In genomic region chr11:33278571-33278970, GRCm38 (mm10) we compare ENCODE assay signal across 25 mouse cellular contexts. TPM values are rescaled to one million over a fixed set of nuclear protein-coding genes. Genes with fewer than 3 reads are reported as not detected.
"Had no signal": no experiment of that assay in that cellular context is flagged by ENCODE, and none has a peak within 500 bp of the region (broad histone marks: within the 10 kb centered on the region; RNA-seq: fewer than 3 reads in every experiment).

No protein-coding gene starts in this region.

- H3K27me3 ChIP-seq: neural tube, embryonic 12.5 days; neural tube, embryonic 13.5 days; neural tube, embryonic 15.5 days; stomach, embryonic 15.5 days had no signal

- DNase-seq: retina, postnatal 1 day; right cerebral cortex, adult 18-20 months; right cerebral cortex, postnatal 14 days; right cerebral cortex, postnatal 4 days; spleen, adult 18-20 months; thymus, adult 18-20 months; thymus, adult 2 months; thymus, postnatal 14 days; thymus, postnatal 25 days; thymus, postnatal 36 days; thymus, postnatal 4 days had no signal

RNA-seq across cellular contexts. Expression of gene Gm12117, which starts 2.0 kb away (rescaled TPM):
- total RNA-seq: neutrophil, adult 5-6 weeks had no signal
- polyA plus RNA-seq: neural tube, embryonic 12.5 days; neural tube, embryonic 13.5 days; neural tube, embryonic 14.5 days; neural tube, embryonic 15.5 days; small intestine, adult 2 months; spleen, adult 2 months; stomach, embryonic 14.5 days; stomach, embryonic 15.5 days; stomach, embryonic 16.5 days; stomach, postnatal 0 days; testis, adult 2 months; thymus, adult 2 months; thymus, postnatal 0 days; urinary bladder, adult 2 months had no signal
